Mouse (Mus musculus) 416B (cell line): ENCODE results near the gene Tfpi.
"Not testable (repeated sequence)": the region's sequence is repeated elsewhere in the genome, so short reads cannot be mapped to it uniquely, and the experiment has no call there.

Experiments
- DNase-seq: peaks from one replicate; pipeline ENCODE4 v3.0.0; 2011; ENCODE audit warnings: low read depth

The Tfpi gene

GRCm38 (mm10) chr2:84389075-84389474, 87.5 kb downstream of the Tfpi start:
- DNase-seq = no peak

- DNase-seq = not testable (repeated sequence)
Measured at GRCm38 (mm10) chr2:84388537-84388936, 88.0 kb downstream of the Tfpi start.

GRCm38 (mm10) chr2:84388023-84388416, 88.6 kb downstream of the Tfpi start:
- DNase-seq = no peak

- no peak for DNase-seq
Measured at GRCm38 (mm10) chr2:84387394-84388022, 89.1 kb downstream of the Tfpi start.

GRCm38 (mm10) chr2:84386563-84387393, 89.8 kb downstream of the Tfpi start:
- DNase-seq = no peak

- no peak for DNase-seq
Measured at GRCm38 (mm10) chr2:84384911-84385693, 91.5 kb downstream of the Tfpi start.

GRCm38 (mm10) chr2:84383828-84384227, 92.7 kb downstream of the Tfpi start:
- peak; percentile 47 for DNase-seq
